Mouse (Mus musculus): ENCODE data around the gene Rasgrf2.

DNA sequence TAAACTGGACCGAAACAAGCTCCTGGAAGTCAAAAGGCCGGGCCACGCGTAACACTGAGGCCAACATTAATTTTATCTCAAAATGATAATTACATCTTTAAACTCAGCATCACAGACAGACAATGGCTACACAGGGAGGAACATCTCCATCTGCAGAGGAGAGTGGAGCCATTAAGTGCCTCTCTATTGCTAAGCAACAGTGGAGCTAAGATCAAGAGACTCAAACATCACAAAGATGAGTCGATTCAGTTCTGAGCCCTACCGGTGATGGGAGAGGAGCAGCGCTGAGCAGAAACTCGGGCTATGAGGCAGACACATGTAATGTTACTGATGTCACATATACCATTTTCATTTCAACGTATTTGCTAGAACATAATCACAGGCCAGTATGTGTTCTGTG is 191.3 kb downstream of the Rasgrf2 start:
- no peak for TF ChIP-seq CTCF (IDR thresholded peaks at IDR 0.05; ENCODE audit: control insufficient read depth, insufficient read depth, insufficient read length)
- no peak for TF ChIP-seq MAX (IDR thresholded peaks at IDR 0.05)
- no peak for TF ChIP-seq CEBPB (IDR thresholded peaks at IDR 0.05; ENCODE audit: low read depth)
- no peak for TF ChIP-seq MYOD1 (IDR thresholded peaks at IDR 0.05; ENCODE audit: control insufficient read depth, insufficient read length, low read depth)

Data from C2C12 (cell line).